ENCODE assay signal across 19 mouse cellular contexts in the genomic region with DNA sequence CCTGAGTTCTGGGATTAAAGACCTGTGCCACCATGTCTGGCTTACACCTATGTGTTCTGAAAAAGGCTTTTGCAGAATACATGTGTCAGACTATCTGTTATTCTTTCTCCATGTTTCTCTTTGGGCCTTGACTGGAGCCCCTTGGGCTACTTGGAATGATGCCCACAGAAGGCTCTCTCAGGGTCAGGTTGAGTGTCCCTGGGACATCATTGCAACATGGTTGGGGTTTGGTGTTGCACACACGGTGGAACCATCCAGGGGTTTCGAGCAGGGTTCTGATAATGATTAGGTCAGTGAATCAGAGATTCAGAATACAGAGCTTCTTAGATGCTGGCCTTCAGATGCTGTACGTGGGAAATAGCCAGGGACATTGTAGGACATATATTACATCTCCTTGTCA. TPM values are rescaled to one million over a fixed set of nuclear protein-coding genes. Genes with fewer than 3 reads are reported as not detected.
"Had no signal": no experiment of that assay in that cellular context is flagged by ENCODE, and none has a peak within 500 bp of the region (broad histone marks: within the 10 kb centered on the region; RNA-seq: fewer than 3 reads in every experiment).

No protein-coding gene starts in this region.

- H3K4me3 ChIP-seq: layer of hippocampus, adult 2 months; limb, embryonic 12.5 days; midbrain, embryonic 10.5 days; myocyte; neural tube, embryonic 15.5 days; stomach, embryonic 15.5 days had no signal

- H3K27me3 ChIP-seq: limb, embryonic 12.5 days; neural tube, embryonic 15.5 days; stomach, embryonic 15.5 days had no signal

- H3K9me3 ChIP-seq: limb, embryonic 12.5 days; midbrain, embryonic 10.5 days; neural tube, embryonic 15.5 days; stomach, embryonic 15.5 days had no signal

- DNase-seq: kidney, adult 18-20 months; kidney, postnatal 10 days; kidney, postnatal 4 days; liver; lung, adult 2 months; lung, postnatal 36 days; midbrain, embryonic 14.5 days; right cerebral cortex, adult 18-20 months; right cerebral cortex, postnatal 25 days had no signal

- H3K4me1 ChIP-seq: neural tube, embryonic 15.5 days; stomach, embryonic 15.5 days had no signal

- H3K36me3 ChIP-seq: limb, embryonic 12.5 days; midbrain, embryonic 10.5 days; neural tube, embryonic 15.5 days; stomach, embryonic 15.5 days had no signal

- H3K9ac ChIP-seq: limb, embryonic 12.5 days; liver, embryonic 14.5 days; neural tube, embryonic 15.5 days; stomach, embryonic 15.5 days had no signal

- ATAC-seq: lung, postnatal 0 days had no signal

- H3K27ac ChIP-seq: layer of hippocampus, adult 2 months; limb, embryonic 12.5 days; liver, embryonic 14.5 days; midbrain, embryonic 10.5 days; neural tube, embryonic 15.5 days; stomach, embryonic 15.5 days had no signal

- H3K4me2 ChIP-seq: limb, embryonic 12.5 days; neural tube, embryonic 15.5 days; stomach, embryonic 15.5 days had no signal

RNA-seq across cellular contexts. Expression of a gene that starts 4.7 kb away (rescaled TPM):
- polyA plus RNA-seq: kidney, embryonic 14.5 days; liver, embryonic 14.5 days; midbrain, embryonic 10.5 days; midbrain, embryonic 14.5 days; myocyte; neural tube, embryonic 11.5 days; neural tube, embryonic 15.5 days had no signal
